Mouse (Mus musculus) MEL (cell line): ENCODE measurements at regions not wholly inside any gene's neighbourhood (a gene's known extent, or its start where the extent isn't known, plus 50 kb on each side); places are given as distances from the start of the nearest gene placed in this dataset.

Experiments used
- DNase-seq: peaks from one replicate; pipeline ENCODE4 v3.0.0; 2011; ENCODE audit warnings: low read depth, low spot score
- H3K27ac ChIP-seq: 2 replicates; pipeline ENCODE4 v1.5.1; 2012; ENCODE audit warnings: low read depth, mild to moderate bottlenecking, control low read depth, low read length, moderate library complexity; ENCODE audit not compliant: control insufficient read depth
- H3K27me3 ChIP-seq, 2 experiments: fragments of 150-350 bp in 1 of 2; sonication (generic) in 1 of 2; 2 replicates each; pipeline ENCODE4 v1.6.1; 2012; ENCODE audit warnings: low read length in 2 of 2, mild to moderate bottlenecking in 2 of 2, improper control_type of control experiment in 1 of 2, moderate library complexity in 1 of 2; ENCODE audit not compliant: insufficient read depth in 2 of 2, control insufficient read depth in 1 of 2
- H3K36me3 ChIP-seq, 2 experiments: 2 replicates each; pipeline ENCODE4 v1.6.1; 2012 to 2014; ENCODE audit warnings: low read length in 2 of 2, improper control_type of control experiment in 1 of 2, inconsistent platforms in 1 of 2, mild to moderate bottlenecking in 1 of 2; ENCODE audit not compliant: insufficient read depth in 2 of 2, control insufficient read depth in 1 of 2
- H3K4me1 ChIP-seq, 2 experiments: fragments of 150-350 bp in 1 of 2; sonication (generic) in 1 of 2; 2 replicates each; pipeline ENCODE4 v1.6.1; 2012; ENCODE audit warnings: low read length in 2 of 2, improper control_type of control experiment in 1 of 2, mild to moderate bottlenecking in 1 of 2; ENCODE audit not compliant: insufficient read depth in 2 of 2, control insufficient read depth in 1 of 2
- H3K4me3 ChIP-seq, 2 experiments: fragments of 150-350 bp in 1 of 2; sonication (generic) in 1 of 2; 2 replicates each; pipeline ENCODE4 v1.5.1; 2012; ENCODE audit warnings: low read depth in 2 of 2, low read length in 2 of 2, mild to moderate bottlenecking in 2 of 2, moderate library complexity in 2 of 2, control low read depth in 1 of 2, improper control_type of control experiment in 1 of 2; ENCODE audit not compliant: control insufficient read depth in 1 of 2, insufficient read depth in 1 of 2
- H3K79me2 ChIP-seq: 2 replicates; pipeline ENCODE4 v1.6.1; 2012; ENCODE audit warnings: mild to moderate bottlenecking, low read length, moderate library complexity; ENCODE audit not compliant: control insufficient read depth, poor library complexity, insufficient read depth
- H3K9ac ChIP-seq: 2 replicates; pipeline ENCODE4 v1.6.1; 2012; ENCODE audit warnings: low read depth, mild to moderate bottlenecking, control low read depth, low read length, moderate library complexity; ENCODE audit not compliant: control insufficient read depth, poor library complexity, severe bottlenecking
- H3K9me3 ChIP-seq: fragments of 150-350 bp; sonication (generic); replicated peaks from 2 replicates; pipeline ENCODE4 v1.6.1; 2012; ENCODE audit warnings: mild to moderate bottlenecking, low read length, improper control_type of control experiment, moderate library complexity; ENCODE audit not compliant: insufficient read depth
- CTCF ChIP-seq, 3 experiments: IDR thresholded peaks in 2 of 3; conservative IDR thresholded peaks in 1 of 3; 2 replicates each; pipeline ENCODE4 v1.5.1; 2011 to 2012; ENCODE audit warnings: low read length in 3 of 3, low read depth in 2 of 3, mild to moderate bottlenecking in 2 of 3, improper control_type of control experiment in 1 of 3, inconsistent platforms in 1 of 3, mixed read lengths in 1 of 3, moderate library complexity in 1 of 3; ENCODE audit not compliant: control insufficient read depth in 1 of 3, insufficient read depth in 1 of 3, poor library complexity in 1 of 3, severe bottlenecking in 1 of 3
- E2F4 ChIP-seq: IDR thresholded peaks from 2 replicates; pipeline ENCODE4 v1.6.1; 2011; ENCODE audit warnings: low read depth, low read length, improper control_type of control experiment, borderline replicate concordance
- ELF1 ChIP-seq: IDR thresholded peaks from 2 replicates; pipeline ENCODE4 v1.6.1; 2014; ENCODE audit warnings: low read depth, mild to moderate bottlenecking, inconsistent platforms, low read length, improper control_type of control experiment, moderate library complexity
- ETS1 ChIP-seq: IDR thresholded peaks from 2 replicates; pipeline ENCODE4 v1.6.1; 2012; ENCODE audit warnings: low read depth, mild to moderate bottlenecking, inconsistent platforms, low read length, improper control_type of control experiment, moderate library complexity
- GABPA ChIP-seq: IDR thresholded peaks from 2 replicates; pipeline ENCODE4 v1.6.1; 2012; ENCODE audit warnings: low read depth, mild to moderate bottlenecking, inconsistent platforms, low read length, improper control_type of control experiment, moderate library complexity
- GATA1 ChIP-seq: IDR thresholded peaks from 2 replicates; pipeline ENCODE4 v1.6.1; 2011; ENCODE audit warnings: low read depth, low read length, improper control_type of control experiment
- MAX ChIP-seq: IDR thresholded peaks from 2 replicates; pipeline ENCODE4 v1.6.1; 2011; ENCODE audit warnings: low read length, improper control_type of control experiment
- MYC ChIP-seq: IDR thresholded peaks from 2 replicates; pipeline ENCODE4 v1.6.1; 2011; ENCODE audit warnings: low read depth, mild to moderate bottlenecking, low read length, improper control_type of control experiment, moderate library complexity
- RAD21 ChIP-seq: IDR thresholded peaks from 2 replicates; pipeline ENCODE4 v1.6.1; 2011; ENCODE audit warnings: mild to moderate bottlenecking, low read depth, low read length, improper control_type of control experiment
- SMC3 ChIP-seq: IDR thresholded peaks from 2 replicates; pipeline ENCODE4 v1.6.1; 2011; ENCODE audit warnings: low read depth, low read length, improper control_type of control experiment
- TBP ChIP-seq: IDR thresholded peaks from 2 replicates; pipeline ENCODE4 v1.8.0; 2011; ENCODE audit warnings: low read depth, low read length, improper control_type of control experiment
- TCF12 ChIP-seq: IDR thresholded peaks from 2 replicates; pipeline ENCODE4 v1.6.1; 2014; ENCODE audit warnings: low read depth, mild to moderate bottlenecking, inconsistent platforms, low read length, improper control_type of control experiment, moderate library complexity
- ZC3H11A ChIP-seq: IDR thresholded peaks from 2 replicates; pipeline ENCODE4 v1.6.1; 2012; ENCODE audit warnings: low read depth, mild to moderate bottlenecking, inconsistent platforms, low read length, improper control_type of control experiment
- ZNF384 ChIP-seq: IDR thresholded peaks from 2 replicates; pipeline ENCODE4 v1.6.1; 2012; ENCODE audit warnings: low read depth, mild to moderate bottlenecking, inconsistent platforms, low read length, improper control_type of control experiment

DNA sequence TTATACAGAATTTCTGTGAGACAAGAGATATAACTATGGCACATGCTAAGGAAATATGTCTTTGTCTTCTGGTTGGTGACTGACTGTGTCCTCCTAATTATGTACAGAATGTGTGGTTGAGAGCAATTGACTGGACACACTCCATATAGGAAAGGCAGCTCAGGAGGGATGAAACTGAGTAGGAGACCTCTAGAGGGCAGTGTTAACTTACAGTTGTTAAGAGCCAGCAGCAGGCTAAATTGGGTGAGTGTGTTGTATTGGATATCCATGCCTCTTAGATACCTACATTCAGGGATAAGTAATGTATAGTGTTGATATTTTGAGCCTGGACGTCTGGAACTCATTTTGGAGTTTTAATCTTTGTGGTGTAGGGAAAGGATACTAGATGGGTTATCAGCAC, 172.5 kb downstream of the Cd109 start:
- DNase-seq, result peak; percentile 31
- H3K27me3 ChIP-seq, result no peaks in the 10 kb centered on the region; a peak in 1 of 4 replicates

GRCm38 (mm10) chr9:78789703-78790102, 174.4 kb downstream of the Cd109 start:
- Histone ChIP-seq H3K9me3 (no peaks in the 10 kb centered on the region), H3K4me3 (no peak overlapping the region), H3K27ac (no peak overlapping the region), H3K4me1 (no peaks in the 10 kb centered on the region)
- no peak for TF ChIP-seq GATA1
- TF ChIP-seq, all 39 proteins: peak for 0
- H3K27me3 ChIP-seq, result no peaks in the 10 kb centered on the region
- H3K36me3 ChIP-seq, result no peaks in the 10 kb centered on the region
- DNase-seq, result no peak
- H3K79me2 ChIP-seq, result no peaks in the 10 kb centered on the region
- no peak overlapping the region for H3K9ac ChIP-seq

More for the DNA sequence above, 172.5 kb downstream of the Cd109 start:
- TF ChIP-seq SMC3 (peak; percentile 51), RAD21 (peak; percentile 62), ETS1 (no peak), ELF1 (no peak), GABPA (no peak), CTCF (IDR thresholded peaks at IDR 0.05 in 2 of 3, conservative IDR thresholded peaks at IDR 0.05 in 1 of 3; ENCODE audit: control insufficient read depth in 1 of 3, insufficient read depth in 1 of 3, low read depth in 2 of 3, low read length in 3 of 3, poor library complexity in 1 of 3, severe bottlenecking in 1 of 3) (peak; percentile 21 to 59 (median 35); a peak in 3 of 6 replicates), ZC3H11A (0 out of 2 replicates have a peak, but pooled peaks have one; percentile 9), MAX (no peak)
- TF ChIP-seq, all 39 proteins: peak for 4
- H3K4me1 ChIP-seq, result no peaks in the 10 kb centered on the region
- no peak overlapping the region for H3K27ac ChIP-seq
- no peaks in the 10 kb centered on the region for H3K36me3 ChIP-seq
- no peak overlapping the region for H3K9ac ChIP-seq
- no peak overlapping the region for H3K4me3 ChIP-seq
- H3K79me2 ChIP-seq, result no peaks in the 10 kb centered on the region
- no peaks in the 10 kb centered on the region for H3K9me3 ChIP-seq

DNA sequence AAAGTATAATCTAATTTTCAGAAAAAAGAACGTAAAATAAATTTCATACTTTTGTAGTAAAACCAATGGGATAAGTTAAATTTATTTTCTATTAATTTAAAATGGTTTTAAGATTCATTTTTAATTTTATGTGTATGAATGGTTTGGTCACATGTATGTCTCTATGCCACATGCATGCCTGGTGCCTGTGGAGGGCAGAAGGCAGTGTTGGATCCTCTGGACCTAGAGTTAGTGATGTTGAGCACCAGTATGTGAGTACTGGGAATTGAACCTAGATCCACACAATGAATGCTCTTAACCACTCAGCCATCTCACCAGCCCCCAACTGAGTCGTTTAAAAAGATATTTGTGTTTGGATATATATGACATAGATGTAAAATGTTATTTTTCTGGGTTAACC, 174.8 kb downstream of the Cd109 start:
- H3K36me3 ChIP-seq, result no peaks in the 10 kb centered on the region
- H3K9ac ChIP-seq, result no peak overlapping the region
- no peaks in the 10 kb centered on the region for H3K9me3 ChIP-seq
- TF ChIP-seq TCF12 (no peak), TBP (no peak), E2F4 (no peak), MYC (no peak), RAD21 (no peak), CTCF (IDR thresholded peaks at IDR 0.05 in 2 of 3, conservative IDR thresholded peaks at IDR 0.05 in 1 of 3; ENCODE audit: control insufficient read depth in 1 of 3, insufficient read depth in 1 of 3, low read depth in 2 of 3, low read length in 3 of 3, poor library complexity in 1 of 3, severe bottlenecking in 1 of 3) (no peak), MAX (no peak), ZNF384 (no peak)
- no peaks in the 10 kb centered on the region for H3K4me1 ChIP-seq
- H3K27ac ChIP-seq, result no peak overlapping the region
- no peaks in the 10 kb centered on the region for H3K27me3 ChIP-seq
- H3K79me2 ChIP-seq, result no peaks in the 10 kb centered on the region
- H3K4me3 ChIP-seq, result no peak overlapping the region
- no peak for DNase-seq
